Mouse (Mus musculus) midbrain, postnatal 0 days (tissue): Measurements from ENCODE around the gene Lbh. TPM values are rescaled to one million over a fixed set of nuclear protein-coding genes. Genes with fewer than 3 reads are reported as not detected.

Source experiments
- ATAC-seq: fragments of 200-750 bp; cut with Nextera tagmentation; 2 replicates; pipeline ENCODE4 v1.8.0; 2017; ENCODE audit warnings: moderate number of reproducible peaks, mild to moderate bottlenecking, moderate TSS enrichment, moderate library complexity; ENCODE audit not compliant: low FRiP score
- DNase-seq: peaks from one replicate; pipeline ENCODE4 v3.0.0-alpha.2; 2015; ENCODE audit warnings: low spot score
- H3K27ac ChIP-seq: fragments of 300-500 bp; sonication (generic); 2 replicates; pipeline ENCODE4 v1.5.1; 2014; ENCODE audit warnings: low read depth, mild to moderate bottlenecking, low read length, mixed read lengths
- H3K27me3 ChIP-seq: fragments of 300-500 bp; sonication (generic); 2 replicates; pipeline ENCODE4 v1.6.1; 2014; ENCODE audit warnings: low read length, control low read depth, mixed read lengths; ENCODE audit not compliant: insufficient read depth
- H3K36me3 ChIP-seq: fragments of 300-500 bp; sonication (generic); 2 replicates; pipeline ENCODE4 v1.6.1; 2014; ENCODE audit warnings: low read length, control low read depth, mixed read lengths; ENCODE audit not compliant: insufficient read depth
- H3K4me1 ChIP-seq: fragments of 300-500 bp; sonication (generic); 2 replicates; pipeline ENCODE4 v1.6.1; 2014; ENCODE audit warnings: mild to moderate bottlenecking, control low read depth, antibody characterized with exemption, low read length, mixed read lengths; ENCODE audit not compliant: insufficient read depth
- H3K4me2 ChIP-seq: fragments of 300-500 bp; sonication (generic); 2 replicates; pipeline ENCODE4 v1.6.1; 2014; ENCODE audit warnings: low read depth, mild to moderate bottlenecking, low read length, mixed read lengths; ENCODE audit not compliant: poor library complexity, severe bottlenecking
- H3K4me3 ChIP-seq: fragments of 300-500 bp; sonication (generic); 2 replicates; pipeline ENCODE4 v1.5.1; 2014; ENCODE audit warnings: low read depth, mild to moderate bottlenecking, low read length, moderate library complexity
- H3K9ac ChIP-seq: fragments of 300-500 bp; sonication (generic); replicated peaks from 2 replicates; pipeline ENCODE4 v1.6.1; 2014; ENCODE audit warnings: mild to moderate bottlenecking, low read length, moderate library complexity, mixed read lengths; ENCODE audit not compliant: poor library complexity, severe bottlenecking
- H3K9me3 ChIP-seq: fragments of 300-500 bp; sonication (generic); 2 replicates; pipeline ENCODE4 v1.6.1; 2016; ENCODE audit warnings: low read length, control low read depth
- CTCF ChIP-seq: IDR thresholded peaks from 2 replicates; pipeline ENCODE4 v1.5.1; 2016; ENCODE audit warnings: antibody characterized with exemption, mild to moderate bottlenecking
- WGBS: fragments of 180-500 bp; shearing (Covaris S2); extraction: QIAGEN DNeasy Blood & Tissue Kit; methylation state at CpG from one replicate; pipeline ENCODE4 v1.1.7; 2014; 5-methylcytosine and 5-hydroxymethylcytosine counted together
- polyA plus RNA-seq: library from polyadenylated mRNA; unstranded; fragments of >200 nt; fragmentation: Nextera tagmentation; extraction: Ambion mirVana; gene quantifications from 2 replicates; pipeline ENCODE4 v1.2.1, GENCODE M21; 2015
- total RNA-seq: library from RNA; depleted of rRNA; stranded (reverse); fragments of >200 nt; gene quantifications from 2 replicates; pipeline ENCODE4 v1.2.3, GENCODE M21; 2014; rRNA removed

Gene Lbh
- total and polyA plus RNA-seq, 2 experiments from 2014 or later = 3.3 to 77.1 TPM

GRCm38 (mm10) chr17:72973041-72973440 lies 54.9 kb downstream of the Lbh start:
- no peaks in the 10 kb centered on the region for H3K9me3 ChIP-seq
- no peak overlapping the region for H3K27ac ChIP-seq
- DNase-seq (no peak), ATAC-seq (no peak)
- H3K4me3 ChIP-seq = no peak overlapping the region
- H3K27me3 ChIP-seq = no peaks in the 10 kb centered on the region
- WGBS = 92% methylated on average over 5 of the region's 5 CpGs
- H3K4me1 ChIP-seq = no peaks in the 10 kb centered on the region
- no peaks in the 10 kb centered on the region for H3K36me3 ChIP-seq
- no peak for TF ChIP-seq CTCF
- no peak overlapping the region for H3K9ac ChIP-seq
- H3K4me2 ChIP-seq = no peak overlapping the region

- no peak overlapping the region for H3K27ac ChIP-seq
- H3K4me3 ChIP-seq = no peak overlapping the region
- H3K36me3 ChIP-seq = no peaks in the 10 kb centered on the region
- no peak for DNase-seq
- TF ChIP-seq CTCF = no peak
- no peaks in the 10 kb centered on the region for H3K9me3 ChIP-seq
- H3K4me2 ChIP-seq = no peak overlapping the region
- no peaks in the 10 kb centered on the region for H3K27me3 ChIP-seq
- 85% methylated on average over 11 of the region's 11 CpGs for WGBS
- ATAC-seq = no peak
- no peak overlapping the region for H3K9ac ChIP-seq
- no peaks in the 10 kb centered on the region for H3K4me1 ChIP-seq
Measured at GRCm38 (mm10) chr17:72976258-72977231, 58.4 kb downstream of the Lbh start.

- no peaks in the 10 kb centered on the region for H3K27me3 ChIP-seq
- WGBS = 76% methylated on average over 1 of the region's 1 CpGs
- no peak overlapping the region for H3K4me3 ChIP-seq
- no peak for DNase-seq
- no peaks in the 10 kb centered on the region for H3K4me1 ChIP-seq
- no peak for TF ChIP-seq CTCF
- no peak overlapping the region for H3K4me2 ChIP-seq
- H3K9ac ChIP-seq = no peak overlapping the region
- no peaks in the 10 kb centered on the region for H3K36me3 ChIP-seq
- no peak overlapping the region for H3K27ac ChIP-seq
- no peaks in the 10 kb centered on the region for H3K9me3 ChIP-seq
- no peak for ATAC-seq
Measured at GRCm38 (mm10) chr17:72977616-72978015, 59.5 kb downstream of the Lbh start.

GRCm38 (mm10) chr17:72982156-72982555 lies 64.1 kb downstream of the Lbh start:
- DNase-seq = no peak
- no peak for ATAC-seq
- no peak overlapping the region for H3K4me2 ChIP-seq
- H3K4me3 ChIP-seq = no peak overlapping the region
- TF ChIP-seq CTCF = no peak
- WGBS = 76% methylated on average over 6 of the region's 6 CpGs
- no peaks in the 10 kb centered on the region for H3K9me3 ChIP-seq
- no peak overlapping the region for H3K9ac ChIP-seq
- no peaks in the 10 kb centered on the region for H3K27me3 ChIP-seq
- no peak overlapping the region for H3K27ac ChIP-seq
- H3K4me1 ChIP-seq = no peaks in the 10 kb centered on the region
- no peaks in the 10 kb centered on the region for H3K36me3 ChIP-seq

GRCm38 (mm10) chr17:72983471-72983870 lies 65.4 kb downstream of the Lbh start:
- DNase-seq (no peak), ATAC-seq (no peak)
- Histone ChIP-seq H3K9ac (no peak overlapping the region), H3K4me3 (no peak overlapping the region), H3K4me1 (no peaks in the 10 kb centered on the region), H3K9me3 (no peaks in the 10 kb centered on the region), H3K27me3 (no peaks in the 10 kb centered on the region), H3K4me2 (no peak overlapping the region), H3K36me3 (no peaks in the 10 kb centered on the region), H3K27ac (no peak overlapping the region)
- 90% methylated on average over 7 of the region's 7 CpGs for WGBS
- TF ChIP-seq CTCF = no peak

- Histone ChIP-seq H3K27ac (no peak overlapping the region), H3K9me3 (no peaks in the 10 kb centered on the region), H3K4me1 (no peaks in the 10 kb centered on the region), H3K4me2 (no peak overlapping the region), H3K4me3 (no peak overlapping the region), H3K9ac (no peak overlapping the region), H3K27me3 (no peaks in the 10 kb centered on the region), H3K36me3 (no peaks in the 10 kb centered on the region)
- 79% methylated on average over 6 of the region's 6 CpGs for WGBS
- DNase-seq (no peak), ATAC-seq (no peak)
- no peak for TF ChIP-seq CTCF
Measured at GRCm38 (mm10) chr17:72989025-72989424, 70.9 kb downstream of the Lbh start.

Other genes with a start within 250 kb of the Lbh start
- 60.3 and 71.8 TPM in 2 replicates for gene Ypel5, start 81.9 kb upstream of the Lbh start, total RNA-seq
- 115 and 120 TPM in 2 replicates for gene Ypel5, start 81.9 kb upstream of the Lbh start, polyA plus RNA-seq
- gene Lclat1, start 189.7 kb downstream of the Lbh start, total RNA-seq = 25.6 and 38.2 TPM in 2 replicates
- 11.5 and 12.4 TPM in 2 replicates for gene Lclat1, start 189.7 kb downstream of the Lbh start, polyA plus RNA-seq